Mouse (Mus musculus) C2C12 (cell line): ENCODE measurements around the gene Sptbn2. TPM values are rescaled to one million over a fixed set of nuclear protein-coding genes. Genes with fewer than 3 reads are reported as not detected.

ENCODE experiments used
- H3K27me3 ChIP-seq: one replicate; pipeline ENCODE4 v1.6.1; 2011; ENCODE audit not compliant: control insufficient read depth, insufficient read depth, insufficient read length
- H3K36me3 ChIP-seq: one replicate; pipeline ENCODE4 v1.6.1; 2011; ENCODE audit not compliant: control insufficient read depth, insufficient read depth
- H3K4me3 ChIP-seq: one replicate; pipeline ENCODE4 v1.5.1; 2011; ENCODE audit warnings: mild to moderate bottlenecking, control low read depth; ENCODE audit not compliant: poor library complexity, insufficient read depth, severe bottlenecking
- H3K79me2 ChIP-seq: one replicate; pipeline ENCODE4 v1.6.1; 2011; ENCODE audit not compliant: control insufficient read depth, insufficient read depth
- H3K79me3 ChIP-seq: one replicate; pipeline ENCODE4 v1.6.1; 2011; ENCODE audit warnings: low read depth, control low read depth
- H3ac ChIP-seq: one replicate; pipeline ENCODE3; 2011; ENCODE audit warnings: low read depth; ENCODE audit not compliant: control insufficient read depth, insufficient read length
- CEBPB ChIP-seq: IDR thresholded peaks from one replicate; pipeline ENCODE4 v1.6.1; 2011; ENCODE audit warnings: low read depth, mild to moderate bottlenecking, control low read depth, moderate library complexity
- CTCF ChIP-seq: IDR thresholded peaks from one replicate; pipeline ENCODE4 v1.5.1; 2011; ENCODE audit not compliant: control insufficient read depth, insufficient read depth, insufficient read length
- FOSL1 ChIP-seq: IDR thresholded peaks from one replicate; pipeline ENCODE4 v1.8.0; 2011; ENCODE audit warnings: mild to moderate bottlenecking, low read length; ENCODE audit not compliant: poor library complexity, insufficient read depth, severe bottlenecking
- MAX ChIP-seq: IDR thresholded peaks from one replicate; pipeline ENCODE4 v1.6.1; 2011; ENCODE audit warnings: mild to moderate bottlenecking, control low read depth
- MYOD1 ChIP-seq: IDR thresholded peaks from one replicate; pipeline ENCODE4 v1.6.1; 2011; ENCODE audit warnings: low read depth; ENCODE audit not compliant: control insufficient read depth, insufficient read length
- MYOG ChIP-seq: IDR thresholded peaks from one replicate; pipeline ENCODE4 v1.6.1; 2011; ENCODE audit not compliant: control insufficient read depth, insufficient read length; ENCODE audit errors: extremely low read depth
- USF1 ChIP-seq: IDR thresholded peaks from one replicate; pipeline ENCODE4 v1.6.1; 2011; ENCODE audit warnings: low read depth, mild to moderate bottlenecking, control low read depth, moderate library complexity
- polyA plus RNA-seq: library from polyadenylated mRNA; unstranded; fragments of >200 nt; fragmentation: generic; extraction: Trizol; gene quantifications from one replicate; pipeline ENCODE4 v1.2.1, GENCODE M21; 2012; ENCODE audit warnings: missing spikeins

Sptbn2 gene
- polyA plus RNA-seq, 1 experiment, result 0.15 TPM

DNA sequence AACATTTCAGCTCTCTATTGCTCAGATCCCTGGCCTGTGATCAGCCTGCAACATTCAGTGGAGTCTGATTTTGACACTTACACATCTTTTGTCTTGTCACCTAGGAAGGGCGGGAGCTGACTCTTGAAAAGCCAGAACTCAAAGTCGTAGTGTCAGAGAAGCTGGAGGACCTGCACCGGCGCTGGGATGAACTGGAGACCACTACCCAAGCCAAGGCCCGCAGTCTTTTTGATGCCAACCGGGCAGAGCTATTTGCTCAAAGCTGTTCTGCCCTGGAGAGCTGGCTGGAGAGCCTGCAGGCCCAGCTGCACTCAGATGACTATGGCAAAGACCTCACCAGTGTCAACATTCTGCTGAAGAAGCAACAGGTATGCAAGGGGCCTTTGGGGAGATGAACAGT is 31.3 kb downstream of the Sptbn2 start:
- Histone ChIP-seq H3K27me3 (no peaks in the 10 kb centered on the region), H3K36me3 (no peaks in the 10 kb centered on the region), H3K4me3 (no peak overlapping the region), H3K79me3 (no peaks in the 10 kb centered on the region), H3ac (no peak overlapping the region), H3K79me2 (no peaks in the 10 kb centered on the region)
- TF ChIP-seq MYOG, result no peak
- TF ChIP-seq USF1, result no peak
- no peak for TF ChIP-seq CTCF
- TF ChIP-seq CEBPB, result no peak
- no peak for TF ChIP-seq MYOD1
- TF ChIP-seq MAX, result no peak
- TF ChIP-seq FOSL1, result no peak

GRCm38 (mm10) chr19:4743524-4743923 is 32.6 kb downstream of the Sptbn2 start:
- H3K36me3 ChIP-seq, result no peaks in the 10 kb centered on the region
- H3K4me3 ChIP-seq, result no peak overlapping the region
- no peaks in the 10 kb centered on the region for H3K79me2 ChIP-seq
- H3K27me3 ChIP-seq, result no peaks in the 10 kb centered on the region
- TF ChIP-seq MYOG (no peak), CTCF (peak; percentile 34)
- H3ac ChIP-seq, result no peak overlapping the region
- H3K79me3 ChIP-seq, result no peaks in the 10 kb centered on the region

GRCm38 (mm10) chr19:4744026-4744425 is 33.1 kb downstream of the Sptbn2 start:
- Histone ChIP-seq H3ac (no peak overlapping the region), H3K79me2 (no peaks in the 10 kb centered on the region), H3K36me3 (no peaks in the 10 kb centered on the region), H3K79me3 (no peaks in the 10 kb centered on the region), H3K27me3 (no peaks in the 10 kb centered on the region), H3K4me3 (no peak overlapping the region)
- no peak for TF ChIP-seq MYOG

DNA sequence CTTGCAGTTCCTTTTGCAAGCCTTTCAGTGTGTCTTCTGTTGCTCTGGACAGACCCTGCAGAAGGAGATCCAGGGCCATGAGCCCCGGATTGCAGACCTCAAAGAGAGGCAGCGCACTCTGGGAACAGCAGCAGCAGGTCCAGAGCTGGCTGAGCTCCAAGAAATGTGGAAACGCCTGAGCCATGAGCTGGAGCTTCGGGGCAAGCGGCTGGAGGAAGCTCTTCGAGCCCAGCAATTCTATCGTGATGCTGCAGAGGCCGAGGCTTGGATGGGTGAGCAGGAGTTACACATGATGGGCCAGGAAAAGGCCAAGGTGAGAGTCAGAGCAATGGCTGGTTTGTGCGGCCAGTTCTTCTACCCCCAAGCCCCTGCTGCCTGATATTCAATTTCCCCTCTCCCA is 34.1 kb downstream of the Sptbn2 start:
- TF ChIP-seq CEBPB, result no peak
- no peak for TF ChIP-seq MYOD1
- no peak for TF ChIP-seq USF1
- TF ChIP-seq MYOG, result no peak
- TF ChIP-seq FOSL1, result no peak
- TF ChIP-seq CTCF, result no peak
- TF ChIP-seq MAX, result no peak
- Histone ChIP-seq H3K36me3 (no peaks in the 10 kb centered on the region), H3K4me3 (no peak overlapping the region), H3K79me2 (no peaks in the 10 kb centered on the region), H3K27me3 (no peaks in the 10 kb centered on the region), H3K79me3 (no peaks in the 10 kb centered on the region), H3ac (no peak overlapping the region)

GRCm38 (mm10) chr19:4745681-4746080 is 34.7 kb downstream of the Sptbn2 start:
- Histone ChIP-seq H3K79me3 (no peaks in the 10 kb centered on the region), H3K79me2 (no peaks in the 10 kb centered on the region), H3ac (no peak overlapping the region), H3K4me3 (no peak overlapping the region), H3K36me3 (no peaks in the 10 kb centered on the region), H3K27me3 (no peaks in the 10 kb centered on the region)
- TF ChIP-seq FOSL1 (no peak), MAX (no peak), CTCF (no peak), CEBPB (no peak), MYOD1 (no peak), USF1 (no peak), MYOG (no peak)

GRCm38 (mm10) chr19:4746611-4747010 is 35.6 kb downstream of the Sptbn2 start:
- no peaks in the 10 kb centered on the region for H3K79me3 ChIP-seq
- no peaks in the 10 kb centered on the region for H3K27me3 ChIP-seq
- no peak overlapping the region for H3ac ChIP-seq
- H3K36me3 ChIP-seq, result no peaks in the 10 kb centered on the region
- H3K4me3 ChIP-seq, result no peak overlapping the region
- TF ChIP-seq MAX (no peak), CTCF (no peak), MYOG (no peak), USF1 (no peak), CEBPB (no peak), MYOD1 (no peak), FOSL1 (no peak)
- no peaks in the 10 kb centered on the region for H3K79me2 ChIP-seq
